Mouse (Mus musculus) midbrain, postnatal 0 days (tissue): Measurements from ENCODE around the gene Tex47. TPM values are rescaled to one million over a fixed set of nuclear protein-coding genes. Genes with fewer than 3 reads are reported as not detected.

Source experiments
- ATAC-seq: fragments of 200-750 bp; cut with Nextera tagmentation; 2 replicates; pipeline ENCODE4 v1.8.0; 2017; ENCODE audit warnings: moderate number of reproducible peaks, mild to moderate bottlenecking, moderate TSS enrichment, moderate library complexity; ENCODE audit not compliant: low FRiP score
- DNase-seq: peaks from one replicate; pipeline ENCODE4 v3.0.0-alpha.2; 2015; ENCODE audit warnings: low spot score
- H3K27ac ChIP-seq: fragments of 300-500 bp; sonication (generic); 2 replicates; pipeline ENCODE4 v1.5.1; 2014; ENCODE audit warnings: low read depth, mild to moderate bottlenecking, low read length, mixed read lengths
- H3K27me3 ChIP-seq: fragments of 300-500 bp; sonication (generic); 2 replicates; pipeline ENCODE4 v1.6.1; 2014; ENCODE audit warnings: low read length, control low read depth, mixed read lengths; ENCODE audit not compliant: insufficient read depth
- H3K36me3 ChIP-seq: fragments of 300-500 bp; sonication (generic); 2 replicates; pipeline ENCODE4 v1.6.1; 2014; ENCODE audit warnings: low read length, control low read depth, mixed read lengths; ENCODE audit not compliant: insufficient read depth
- H3K4me1 ChIP-seq: fragments of 300-500 bp; sonication (generic); 2 replicates; pipeline ENCODE4 v1.6.1; 2014; ENCODE audit warnings: mild to moderate bottlenecking, control low read depth, antibody characterized with exemption, low read length, mixed read lengths; ENCODE audit not compliant: insufficient read depth
- H3K4me2 ChIP-seq: fragments of 300-500 bp; sonication (generic); 2 replicates; pipeline ENCODE4 v1.6.1; 2014; ENCODE audit warnings: low read depth, mild to moderate bottlenecking, low read length, mixed read lengths; ENCODE audit not compliant: poor library complexity, severe bottlenecking
- H3K4me3 ChIP-seq: fragments of 300-500 bp; sonication (generic); 2 replicates; pipeline ENCODE4 v1.5.1; 2014; ENCODE audit warnings: low read depth, mild to moderate bottlenecking, low read length, moderate library complexity
- H3K9ac ChIP-seq: fragments of 300-500 bp; sonication (generic); replicated peaks from 2 replicates; pipeline ENCODE4 v1.6.1; 2014; ENCODE audit warnings: mild to moderate bottlenecking, low read length, moderate library complexity, mixed read lengths; ENCODE audit not compliant: poor library complexity, severe bottlenecking
- H3K9me3 ChIP-seq: fragments of 300-500 bp; sonication (generic); 2 replicates; pipeline ENCODE4 v1.6.1; 2016; ENCODE audit warnings: low read length, control low read depth
- CTCF ChIP-seq: IDR thresholded peaks from 2 replicates; pipeline ENCODE4 v1.5.1; 2016; ENCODE audit warnings: antibody characterized with exemption, mild to moderate bottlenecking
- WGBS: fragments of 180-500 bp; shearing (Covaris S2); extraction: QIAGEN DNeasy Blood & Tissue Kit; methylation state at CpG from one replicate; pipeline ENCODE4 v1.1.7; 2014; 5-methylcytosine and 5-hydroxymethylcytosine counted together
- polyA plus RNA-seq: library from polyadenylated mRNA; unstranded; fragments of >200 nt; fragmentation: Nextera tagmentation; extraction: Ambion mirVana; gene quantifications from 2 replicates; pipeline ENCODE4 v1.2.1, GENCODE M21; 2015
- total RNA-seq: library from RNA; depleted of rRNA; stranded (reverse); fragments of >200 nt; gene quantifications from 2 replicates; pipeline ENCODE4 v1.2.3, GENCODE M21; 2014; rRNA removed

Gene Tex47
- total and polyA plus RNA-seq, 2 experiments from 2014 or later: 0.58 TPM; not detected in 1

GRCm38 (mm10) chr5:7345011-7345389, 41.1 kb downstream of the Tex47 start:
- under 1% methylated on average over 11 of the region's 11 CpGs for WGBS
- H3K27me3 ChIP-seq: no peaks in the 10 kb centered on the region
- H3K27ac ChIP-seq: no peak overlapping the region
- no peak for DNase-seq
- H3K4me2 ChIP-seq: peak overlapping the region; percentile 73
- no peaks in the 10 kb centered on the region for H3K4me1 ChIP-seq
- no peak for TF ChIP-seq CTCF
- H3K36me3 ChIP-seq: no peaks in the 10 kb centered on the region
- peak overlapping the region; percentile 55 for H3K9ac ChIP-seq
- H3K9me3 ChIP-seq: no peaks in the 10 kb centered on the region
- peak overlapping the region; percentile 62 for H3K4me3 ChIP-seq
- ATAC-seq: peak; percentile 59

Other genes starting within 250 kb of the Tex47 start
- gene Zfp804b, start 40.6 kb downstream of the Tex47 start, total RNA-seq: 5.0 and 6.4 TPM in 2 replicates
- gene Zfp804b, start 40.6 kb downstream of the Tex47 start, polyA plus RNA-seq: 3.0 and 3.5 TPM in 2 replicates